Mouse (Mus musculus): Measurements from ENCODE around the gene Bmf. TPM values are rescaled to one million over a fixed set of nuclear protein-coding genes. Genes with fewer than 3 reads are reported as not detected.

Gene Bmf
- polyA plus RNA-seq, 1 experiment from 2014 or later: 0.30 TPM

GRCm38 (mm10) chr2:118491281-118491731, 58.2 kb downstream of the Bmf start:
- WGBS (ENCODE audit: insufficient replicate concordance): 14% methylated on average over 5 of the region's 5 CpGs
- Histone ChIP-seq H3K4me2 (no peak overlapping the region), H3K4me3 (replicated peaks) (no peak overlapping the region), H3K27ac (replicated peaks) (0 out of 2 replicates have a peak overlapping the region, but pooled peaks have one; percentile 19), H3K9ac (no peak overlapping the region), H3K9me3 (replicated peaks) (no peaks in the 10 kb centered on the region), H3K36me3 (replicated peaks) (no peaks in the 10 kb centered on the region), H3K27me3 (no peaks in the 10 kb centered on the region), H3K4me1 (replicated peaks) (peaks cover 27% of the 10 kb centered on the region)
- peak; percentile 47 for ATAC-seq (ENCODE audit: insufficient read depth)

- Histone ChIP-seq H3K4me1 (replicated peaks) (peaks cover 27% of the 10 kb centered on the region), H3K4me2 (no peak overlapping the region), H3K9ac (no peak overlapping the region), H3K27ac (replicated peaks) (peak overlapping the region; percentile 33; the same call in 1 of the 2 replicates), H3K36me3 (replicated peaks) (no peaks in the 10 kb centered on the region), H3K4me3 (replicated peaks) (no peak overlapping the region), H3K9me3 (replicated peaks) (no peaks in the 10 kb centered on the region), H3K27me3 (no peaks in the 10 kb centered on the region)
- ATAC-seq (ENCODE audit: insufficient read depth): peak; percentile 62
- WGBS (ENCODE audit: insufficient replicate concordance): 13% methylated on average over 12 of the region's 12 CpGs
Measured at GRCm38 (mm10) chr2:118490241-118491091, 59.0 kb downstream of the Bmf start.

- no peak overlapping the region for H3K4me2 ChIP-seq
- no peak overlapping the region for H3K9ac ChIP-seq
- peaks cover 27% of the 10 kb centered on the region for H3K4me1 ChIP-seq (replicated peaks)
- no peaks in the 10 kb centered on the region for H3K9me3 ChIP-seq (replicated peaks)
- H3K27me3 ChIP-seq: no peaks in the 10 kb centered on the region
- H3K27ac ChIP-seq (replicated peaks): no peak overlapping the region
- H3K36me3 ChIP-seq (replicated peaks): no peaks in the 10 kb centered on the region
- no peak overlapping the region for H3K4me3 ChIP-seq (replicated peaks)
- WGBS (ENCODE audit: insufficient replicate concordance): 56% methylated on average over 3 of the region's 3 CpGs
- no peak for ATAC-seq (ENCODE audit: insufficient read depth)
Measured at GRCm38 (mm10) chr2:118487806-118488205, 61.7 kb downstream of the Bmf start.

GRCm38 (mm10) chr2:118486933-118487332, 62.6 kb downstream of the Bmf start:
- H3K4me2 ChIP-seq: peak overlapping the region; percentile 3; the same call in 1 of the 2 replicates
- 18% methylated on average over 12 of the region's 12 CpGs for WGBS (ENCODE audit: insufficient replicate concordance)
- no peaks in the 10 kb centered on the region for H3K27me3 ChIP-seq
- no peak overlapping the region for H3K9ac ChIP-seq
- no peak for ATAC-seq (ENCODE audit: insufficient read depth)
- no peaks in the 10 kb centered on the region for H3K36me3 ChIP-seq (replicated peaks)
- H3K4me1 ChIP-seq (replicated peaks): peaks cover 27% of the 10 kb centered on the region
- no peak overlapping the region for H3K4me3 ChIP-seq (replicated peaks)
- H3K27ac ChIP-seq (replicated peaks): no peak overlapping the region
- no peaks in the 10 kb centered on the region for H3K9me3 ChIP-seq (replicated peaks)

- Histone ChIP-seq H3K27ac (replicated peaks) (no peak overlapping the region), H3K9ac (no peak overlapping the region), H3K4me3 (replicated peaks) (no peak overlapping the region), H3K4me2 (no peak overlapping the region), H3K4me1 (replicated peaks) (peaks cover 30% of the 10 kb centered on the region), H3K36me3 (replicated peaks) (no peaks in the 10 kb centered on the region), H3K9me3 (replicated peaks) (no peaks in the 10 kb centered on the region), H3K27me3 (no peaks in the 10 kb centered on the region)
- 56% methylated on average over 3 of the region's 3 CpGs for WGBS (ENCODE audit: insufficient replicate concordance)
- no peak for ATAC-seq (ENCODE audit: insufficient read depth)
Measured at GRCm38 (mm10) chr2:118485415-118485814, 64.1 kb downstream of the Bmf start.

GRCm38 (mm10) chr2:118484386-118484898, 65.0 kb downstream of the Bmf start:
- Histone ChIP-seq H3K27me3 (no peaks in the 10 kb centered on the region), H3K9ac (no peak overlapping the region), H3K4me2 (no peak overlapping the region), H3K36me3 (replicated peaks) (no peaks in the 10 kb centered on the region), H3K4me1 (replicated peaks) (peaks cover 29% of the 10 kb centered on the region), H3K9me3 (replicated peaks) (no peaks in the 10 kb centered on the region), H3K27ac (replicated peaks) (no peak overlapping the region), H3K4me3 (replicated peaks) (no peak overlapping the region)
- no peak for ATAC-seq (ENCODE audit: insufficient read depth)
- WGBS (ENCODE audit: insufficient replicate concordance): 68% methylated on average over 9 of the region's 9 CpGs

- Histone ChIP-seq H3K36me3 (replicated peaks) (no peaks in the 10 kb centered on the region), H3K4me2 (no peak overlapping the region), H3K4me1 (replicated peaks) (peaks cover 37% of the 10 kb centered on the region), H3K4me3 (replicated peaks) (no peak overlapping the region), H3K27me3 (no peaks in the 10 kb centered on the region), H3K27ac (replicated peaks) (no peak overlapping the region), H3K9ac (no peak overlapping the region), H3K9me3 (replicated peaks) (no peaks in the 10 kb centered on the region)
- ATAC-seq (ENCODE audit: insufficient read depth): no peak
- 67% methylated on average over 5 of the region's 5 CpGs for WGBS (ENCODE audit: insufficient replicate concordance)
Measured at GRCm38 (mm10) chr2:118483032-118483431, 66.5 kb downstream of the Bmf start.

- 0 out of 2 replicates have a peak overlapping the region, but pooled peaks have one; percentile 6 for H3K4me2 ChIP-seq
- WGBS (ENCODE audit: insufficient replicate concordance): 83% methylated on average over 7 of the region's 7 CpGs
- H3K4me1 ChIP-seq (replicated peaks): peaks cover 38% of the 10 kb centered on the region
Measured at GRCm38 (mm10) chr2:118480886-118481285, 68.6 kb downstream of the Bmf start.

GRCm38 (mm10) chr2:118479550-118479909, 70.0 kb downstream of the Bmf start, which contains the start of gene Srp14:
Srp14 (minus strand) TSS chr2:118479711.
- no peaks in the 10 kb centered on the region for H3K27me3 ChIP-seq
- H3K9ac ChIP-seq: peak within 1 kb of the TSS; percentile 97
- peak; percentile 92 for ATAC-seq (ENCODE audit: insufficient read depth)
- no peaks in the 10 kb centered on the region for H3K9me3 ChIP-seq (replicated peaks)
- peaks cover 38% of the 10 kb centered on the region for H3K4me1 ChIP-seq (replicated peaks)
- H3K36me3 ChIP-seq (replicated peaks): peaks cover 27% of the 10 kb centered on the region
- peak within 1 kb of the TSS; percentile 95 for H3K4me3 ChIP-seq (replicated peaks)
- H3K4me2 ChIP-seq: peak within 1 kb of the TSS; percentile 81
- H3K27ac ChIP-seq (replicated peaks): peak within 1 kb of the TSS; percentile 91
- WGBS (ENCODE audit: insufficient replicate concordance): 0% methylated on average over 35 of the region's 35 CpGs

More at GRCm38 (mm10) chr2:118480886-118481285, 68.6 kb downstream of the Bmf start:
- Histone ChIP-seq H3K9me3 (replicated peaks) (no peaks in the 10 kb centered on the region), H3K4me3 (replicated peaks) (no peak overlapping the region), H3K9ac (no peak overlapping the region), H3K27me3 (no peaks in the 10 kb centered on the region), H3K36me3 (replicated peaks) (peaks cover 14% of the 10 kb centered on the region), H3K27ac (replicated peaks) (peak overlapping the region; percentile 91)
- ATAC-seq (ENCODE audit: insufficient read depth): no peak

GRCm38 (mm10) chr2:118478833-118479549, 70.5 kb downstream of the Bmf start:
- peaks cover 38% of the 10 kb centered on the region for H3K4me1 ChIP-seq (replicated peaks)
- H3K4me2 ChIP-seq: peak overlapping the region; percentile 81
- no peaks in the 10 kb centered on the region for H3K27me3 ChIP-seq
- peaks cover 33% of the 10 kb centered on the region for H3K36me3 ChIP-seq (replicated peaks)
- 1% methylated on average over 52 of the region's 52 CpGs for WGBS (ENCODE audit: insufficient replicate concordance)
- no peaks in the 10 kb centered on the region for H3K9me3 ChIP-seq (replicated peaks)
- peak; percentile 63 for ATAC-seq (ENCODE audit: insufficient read depth)
- peak overlapping the region; percentile 97 for H3K9ac ChIP-seq
- H3K27ac ChIP-seq (replicated peaks): peak overlapping the region; percentile 91
- H3K4me3 ChIP-seq (replicated peaks): peak overlapping the region; percentile 95
